ENCODE assay signal across 12 mouse cellular contexts in genomic region chr3:130737652-130738361, GRCm38 (mm10). TPM values are rescaled to one million over a fixed set of nuclear protein-coding genes. Genes with fewer than 3 reads are reported as not detected.
DNase-seq lines count a peak whose midpoint lies in the region; ATAC-seq and TF ChIP-seq lines count a peak whose summit lies in the region.
"Had no signal": no experiment of that assay in that cellular context is flagged by ENCODE, and none has a peak within 500 bp of the region (broad histone marks: within the 10 kb centered on the region; RNA-seq: fewer than 3 reads in every experiment).

No protein-coding gene starts in this region.

- H3K4me3 ChIP-seq in hindbrain, embryonic 13.5 days, result no peak overlapping the region
- no peak overlapping the region for H3K4me3 ChIP-seq in hindbrain, embryonic 11.5 days (ENCODE audit: low read depth, low read length)
- H3K4me3 ChIP-seq in hindbrain, embryonic 15.5 days, result no peak overlapping the region
- H3K4me3 ChIP-seq in neural tube, embryonic 12.5 days, result no peak overlapping the region
- H3K4me3 ChIP-seq in intestine, embryonic 15.5 days (replicated peaks), result no peak overlapping the region
- H3K4me3 ChIP-seq: embryonic facial prominence, embryonic 12.5 days had no signal

- no peak for DNase-seq in hindbrain, embryonic 11.5 days (ENCODE audit: low spot score)
- DNase-seq in brain, embryonic 14.5 days (ENCODE audit: low read depth), result peak; percentile 85
- no peak for DNase-seq in ovary, adult 18-20 months (ENCODE audit: low spot score)
- DNase-seq: cerebellum, adult 2 months; heart, adult 18-20 months; liver, postnatal 0 days had no signal

- peak overlapping the region; percentile 26 for H3K4me2 ChIP-seq in hindbrain, embryonic 13.5 days
- H3K4me2 ChIP-seq in hindbrain, embryonic 11.5 days (replicated peaks; ENCODE audit: low read depth, low read length), result no peak overlapping the region
- H3K4me2 ChIP-seq in hindbrain, embryonic 15.5 days, result peak overlapping the region; percentile 28
- H3K4me2 ChIP-seq in neural tube, embryonic 12.5 days (replicated peaks), result peak overlapping the region; percentile 28; the same call in 1 of the 2 replicates
- H3K4me2 ChIP-seq in intestine, embryonic 15.5 days (replicated peaks), result no peak overlapping the region
- H3K4me2 ChIP-seq: embryonic facial prominence, embryonic 12.5 days had no signal

- no peaks in the 10 kb centered on the region for H3K9me3 ChIP-seq in hindbrain, embryonic 13.5 days
- no peaks in the 10 kb centered on the region for H3K9me3 ChIP-seq in hindbrain, embryonic 11.5 days (ENCODE audit: control insufficient read depth, low read length)
- H3K9me3 ChIP-seq in hindbrain, embryonic 15.5 days, result no peaks in the 10 kb centered on the region
- no peaks in the 10 kb centered on the region for H3K9me3 ChIP-seq in neural tube, embryonic 12.5 days
- H3K9me3 ChIP-seq in intestine, embryonic 15.5 days, result no peaks in the 10 kb centered on the region
- H3K9me3 ChIP-seq: embryonic facial prominence, embryonic 12.5 days had no signal

- TF ChIP-seq POLR2A in brain, embryonic 14.5 days (IDR thresholded peaks at IDR 0.05; ENCODE audit: borderline replicate concordance, extremely low read depth, insufficient read depth, insufficient read length, poor library complexity, severe bottlenecking), result no peak

- peaks cover 18% of the 10 kb centered on the region for H3K4me1 ChIP-seq in hindbrain, embryonic 13.5 days (replicated peaks)
- no peaks in the 10 kb centered on the region for H3K4me1 ChIP-seq in hindbrain, embryonic 11.5 days (replicated peaks; ENCODE audit: control insufficient read depth, insufficient read depth, low read length)
- H3K4me1 ChIP-seq in hindbrain, embryonic 15.5 days (replicated peaks), result peaks cover 13% of the 10 kb centered on the region
- no peaks in the 10 kb centered on the region for H3K4me1 ChIP-seq in neural tube, embryonic 12.5 days
- no peaks in the 10 kb centered on the region for H3K4me1 ChIP-seq in intestine, embryonic 15.5 days (replicated peaks)
- H3K4me1 ChIP-seq: embryonic facial prominence, embryonic 12.5 days had no signal

- H3K9ac ChIP-seq in hindbrain, embryonic 13.5 days, result no peak overlapping the region
- H3K9ac ChIP-seq in hindbrain, embryonic 11.5 days (ENCODE audit: low read depth, low read length), result no peak overlapping the region
- no peak overlapping the region for H3K9ac ChIP-seq in hindbrain, embryonic 15.5 days
- no peak overlapping the region for H3K9ac ChIP-seq in neural tube, embryonic 12.5 days
- H3K9ac ChIP-seq in intestine, embryonic 15.5 days, result no peak overlapping the region
- H3K9ac ChIP-seq: embryonic facial prominence, embryonic 12.5 days; liver, postnatal 0 days had no signal

- peak; percentile 76 for ATAC-seq in hindbrain, embryonic 13.5 days (ENCODE audit: low FRiP score)
- no peak for ATAC-seq in hindbrain, embryonic 11.5 days (ENCODE audit: low FRiP score)
- ATAC-seq in hindbrain, embryonic 15.5 days (ENCODE audit: low FRiP score, low read depth), result peak; percentile 51
- peak; percentile 52; the same call in 1 of the 2 replicates for ATAC-seq in neural tube, embryonic 12.5 days (ENCODE audit: low FRiP score, low read depth)
- no peak for ATAC-seq in granulocyte monocyte progenitor cell, adult 5-6 weeks (replicated peaks; ENCODE audit: poor library complexity, severe bottlenecking)
- no peak for ATAC-seq in intestine, embryonic 15.5 days
- ATAC-seq: liver, postnatal 0 days had no signal

- no peak for TF ChIP-seq CTCF in brain, embryonic 14.5 days (IDR thresholded peaks at IDR 0.05; ENCODE audit: borderline replicate concordance, extremely low read depth, insufficient read depth, insufficient read length)

- no peaks in the 10 kb centered on the region; the same call in 1 of the 2 replicates for H3K27me3 ChIP-seq in hindbrain, embryonic 13.5 days
- H3K27me3 ChIP-seq in hindbrain, embryonic 11.5 days (ENCODE audit: control insufficient read depth, insufficient read depth, low read length), result no peaks in the 10 kb centered on the region
- H3K27me3 ChIP-seq in hindbrain, embryonic 15.5 days, result no peaks in the 10 kb centered on the region
- no peaks in the 10 kb centered on the region for H3K27me3 ChIP-seq in neural tube, embryonic 12.5 days (replicated peaks)
- H3K27me3 ChIP-seq in intestine, embryonic 15.5 days (replicated peaks), result 0 out of 2 replicates have a peak, but pooled peaks cover 3% of the 10 kb centered on the region
- H3K27me3 ChIP-seq: embryonic facial prominence, embryonic 12.5 days had no signal

- WGBS in hindbrain, embryonic 13.5 days, result 50% methylated on average over 21 of the region's 21 CpGs
- 59% methylated on average over 21 of the region's 21 CpGs for WGBS in hindbrain, embryonic 11.5 days
- WGBS in hindbrain, embryonic 15.5 days, result 44% methylated on average over 21 of the region's 21 CpGs
- 22% methylated on average over 21 of the region's 21 CpGs for WGBS in neural tube, embryonic 12.5 days
- WGBS in intestine, embryonic 15.5 days, result 26% methylated on average over 21 of the region's 21 CpGs

- 0 out of 2 replicates have a peak overlapping the region, but pooled peaks have one; percentile 12 for H3K27ac ChIP-seq in hindbrain, embryonic 13.5 days
- H3K27ac ChIP-seq in hindbrain, embryonic 11.5 days (ENCODE audit: low read depth, low read length), result no peak overlapping the region
- H3K27ac ChIP-seq in hindbrain, embryonic 15.5 days (replicated peaks), result no peak overlapping the region
- H3K27ac ChIP-seq in neural tube, embryonic 12.5 days, result no peak overlapping the region
- no peak overlapping the region for H3K27ac ChIP-seq in intestine, embryonic 15.5 days
- H3K27ac ChIP-seq: embryonic facial prominence, embryonic 12.5 days had no signal

- no peaks in the 10 kb centered on the region for H3K36me3 ChIP-seq in hindbrain, embryonic 13.5 days
- H3K36me3 ChIP-seq in hindbrain, embryonic 11.5 days (ENCODE audit: control insufficient read depth, insufficient read depth, low read length), result no peaks in the 10 kb centered on the region
- H3K36me3 ChIP-seq in hindbrain, embryonic 15.5 days, result no peaks in the 10 kb centered on the region
- no peaks in the 10 kb centered on the region for H3K36me3 ChIP-seq in neural tube, embryonic 12.5 days
- no peaks in the 10 kb centered on the region for H3K36me3 ChIP-seq in intestine, embryonic 15.5 days
- H3K36me3 ChIP-seq: embryonic facial prominence, embryonic 12.5 days had no signal

RNA-seq across cellular contexts. Expression of gene Rpl34, which starts 7.6 kb away (rescaled TPM):
- 626 and 633 TPM in 2 replicates for polyA plus RNA-seq in hindbrain, embryonic 13.5 days (2015; fragmentation: Nextera tagmentation; extraction: Ambion mirVana)
- 669 and 690 TPM in 2 replicates for polyA plus RNA-seq in hindbrain, embryonic 11.5 days (2014; fragmentation: Nextera tagmentation; extraction: Ambion mirVana)
- 1,791 and 2,202 TPM in 2 replicates for polyA plus RNA-seq in brain, embryonic 14.5 days (2012; rRNA removed)
- polyA plus RNA-seq in hindbrain, embryonic 15.5 days (2015; fragmentation: Nextera tagmentation; extraction: Ambion mirVana), result 511 and 568 TPM in 2 replicates
- 583 and 604 TPM in 2 replicates for polyA plus RNA-seq in neural tube, embryonic 12.5 days (2016; fragmentation: Nextera tagmentation; extraction: Ambion mirVana)
- 2,558 and 2,686 TPM in 2 replicates for total RNA-seq in granulocyte monocyte progenitor cell, adult 5-6 weeks (2014; fragmentation: Nextera tagmentation)
- 2,815 and 3,056 TPM in 2 replicates for total RNA-seq in granulocyte monocyte progenitor cell, adult 5-6 weeks (2017)
- polyA plus RNA-seq in intestine, embryonic 15.5 days (2015; fragmentation: Nextera tagmentation; extraction: Ambion mirVana), result 893 and 966 TPM in 2 replicates

RNA-seq across cellular contexts. Expression of gene Ostc, which starts 28.6 kb away (rescaled TPM):
- polyA plus RNA-seq in hindbrain, embryonic 13.5 days (2015; fragmentation: Nextera tagmentation; extraction: Ambion mirVana), result 241 and 242 TPM in 2 replicates
- 327 and 331 TPM in 2 replicates for polyA plus RNA-seq in hindbrain, embryonic 11.5 days (2014; fragmentation: Nextera tagmentation; extraction: Ambion mirVana)
- polyA plus RNA-seq in brain, embryonic 14.5 days (2012; rRNA removed), result 123 and 139 TPM in 2 replicates
- polyA plus RNA-seq in hindbrain, embryonic 15.5 days (2015; fragmentation: Nextera tagmentation; extraction: Ambion mirVana), result 192 and 206 TPM in 2 replicates
- 253 and 265 TPM in 2 replicates for polyA plus RNA-seq in neural tube, embryonic 12.5 days (2016; fragmentation: Nextera tagmentation; extraction: Ambion mirVana)
- total RNA-seq in granulocyte monocyte progenitor cell, adult 5-6 weeks (2014; fragmentation: Nextera tagmentation), result 261 and 276 TPM in 2 replicates
- 302 and 356 TPM in 2 replicates for total RNA-seq in granulocyte monocyte progenitor cell, adult 5-6 weeks (2017)
- polyA plus RNA-seq in intestine, embryonic 15.5 days (2015; fragmentation: Nextera tagmentation; extraction: Ambion mirVana), result 398 and 412 TPM in 2 replicates

Comparison
In these comparisons a context has a peak if more than half of its experiments do, and no peak if none do; other contexts are left out.
1. ATAC-seq: peak in hindbrain, embryonic 13.5 days (single experiment), hindbrain, embryonic 15.5 days (single experiment) and neural tube, embryonic 12.5 days (single experiment); none in hindbrain, embryonic 11.5 days (single experiment), granulocyte monocyte progenitor cell, adult 5-6 weeks (single experiment) and intestine, embryonic 15.5 days (single experiment).
2. H3K4me2 ChIP-seq: peak in hindbrain, embryonic 13.5 days (single experiment), hindbrain, embryonic 15.5 days (single experiment) and neural tube, embryonic 12.5 days (single experiment); none in hindbrain, embryonic 11.5 days (single experiment) and intestine, embryonic 15.5 days (single experiment).